Mouse (Mus musculus) heart, adult 2 months (tissue): ENCODE results near the gene Ifi27l2a. TPM values are rescaled to one million over a fixed set of nuclear protein-coding genes. Genes with fewer than 3 reads are reported as not detected.
A peak's percentile ranks its signal among the peaks of the same experiment; 100 is the strongest.
"Not testable (repeated sequence)": the region's sequence is repeated elsewhere in the genome, so short reads cannot be mapped to it uniquely, and the experiment has no call there.

Experiments used
- DNase-seq, 2 experiments: peaks; one replicate each; pipeline ENCODE4 v3.0.0; 2021
- H3K27ac ChIP-seq: fragments of 200-600 bp; 2 replicates; pipeline ENCODE4 v1.8.1; 2022
- H3K27me3 ChIP-seq: fragments of 200-500 bp; 2 replicates; pipeline ENCODE4 v1.6.1; 2012; ENCODE audit warnings: mild to moderate bottlenecking, low read length, inconsistent platforms, mixed read lengths; ENCODE audit not compliant: control insufficient read depth, insufficient read depth
- H3K36me3 ChIP-seq: fragments of 200-500 bp; 2 replicates; pipeline ENCODE4 v1.6.1; 2012; ENCODE audit warnings: low read length, inconsistent platforms; ENCODE audit not compliant: control insufficient read depth, insufficient read depth
- H3K4me1 ChIP-seq: fragments of 200-500 bp; 2 replicates; pipeline ENCODE4 v1.6.1; 2011; ENCODE audit warnings: low read length; ENCODE audit not compliant: control insufficient read depth, insufficient read depth
- H3K4me3 ChIP-seq: fragments of 200-600 bp; 2 replicates; pipeline ENCODE4 v1.8.1; 2022
- H3K79me2 ChIP-seq: fragments of 200-500 bp; replicated peaks from 2 replicates; pipeline ENCODE4 v1.6.1; 2012; ENCODE audit warnings: mild to moderate bottlenecking, inconsistent platforms, low read length, moderate library complexity, mixed read lengths; ENCODE audit not compliant: control insufficient read depth, insufficient read depth
- H3K9ac ChIP-seq: fragments of 200-500 bp; 2 replicates; pipeline ENCODE4 v1.6.1; 2012; ENCODE audit warnings: low read depth, mild to moderate bottlenecking, control low read depth, inconsistent platforms, low read length, mixed read lengths
- CTCF ChIP-seq: fragments of 200-600 bp; IDR thresholded peaks from 2 replicates; pipeline ENCODE4 v1.8.1; 2022; ENCODE audit warnings: antibody characterized with exemption, mild to moderate bottlenecking, moderate library complexity
- EP300 ChIP-seq: fragments of 200-500 bp; IDR thresholded peaks from 2 replicates; pipeline ENCODE4 v1.6.1; 2011; ENCODE audit warnings: low read depth, low read length, control low read depth; ENCODE audit not compliant: insufficient read depth
- POLR2A ChIP-seq: fragments of 200-500 bp; IDR thresholded peaks from 2 replicates; pipeline ENCODE4 v1.6.1; 2011; ENCODE audit warnings: mild to moderate bottlenecking, low read depth, low read length, control low read depth; ENCODE audit not compliant: insufficient read depth
- WGBS: fragments of 180-500 bp; shearing (Covaris S2); methylation state at CpG from one replicate; pipeline ENCODE4 v1.1.7; 2018; 5-methylcytosine and 5-hydroxymethylcytosine counted together
- intact Hi-C: fragments of 180-260 bp; cut with DNase I; formaldehyde crosslinking; loops from one replicate; pipeline ENCODE4 v1.15.1; 2025
- polyA plus RNA-seq: library from polyadenylated mRNA; depleted of rRNA; stranded (reverse); fragments of >200 nt; gene quantifications from 2 replicates; pipeline ENCODE4 v1.2.3, GENCODE M21; 2012
- total RNA-seq, 2 experiments: library from RNA; stranded (reverse); gene quantifications; 2 replicates each; pipeline ENCODE4 v1.2.3; 2021

Ifi27l2a gene
- total and polyA plus RNA-seq, 3 experiments, result 31.8 to 388 (median 43.8) TPM

- Histone ChIP-seq H3K9ac (no peak overlapping the region), H3K79me2 (no peaks in the 10 kb centered on the region), H3K4me1 (no peaks in the 10 kb centered on the region; the same call in 1 of the 2 replicates), H3K4me3 (no peak overlapping the region), H3K27me3 (no peaks in the 10 kb centered on the region), H3K27ac (no peak overlapping the region), H3K36me3 (no peaks in the 10 kb centered on the region)
- WGBS, result 22% methylated on average over 2 of the region's 2 CpGs
- TF ChIP-seq CTCF (no peak), POLR2A (no peak), EP300 (no peak)
- no peak for DNase-seq
- intact Hi-C loops, result loop anchor here (1.0 kb wide), 1 partner anchor 25 kb away; no protein-coding TSS in a partner anchor
These were observed 31.0 kb upstream of the Ifi27l2a start for GRCm38 (mm10) chr12:103474481-103474880.

GRCm38 (mm10) chr12:103457140-103457539, 13.7 kb upstream of the Ifi27l2a start, which contains the start of gene Ifi27l2b:
Gene Ifi27l2b (minus strand): TSS chr12:103457223.
- Histone ChIP-seq H3K4me1 (no peaks in the 10 kb centered on the region), H3K79me2 (no peaks in the 10 kb centered on the region), H3K27ac (no peak within 1 kb of the TSS), H3K4me3 (no peak within 1 kb of the TSS), H3K36me3 (no peaks in the 10 kb centered on the region), H3K9ac (no peak within 1 kb of the TSS), H3K27me3 (no peaks in the 10 kb centered on the region)
- no peak for DNase-seq
- intact Hi-C loops, result no loop called here
- TF ChIP-seq EP300, result no peak
- no peak for TF ChIP-seq POLR2A
- no peak for TF ChIP-seq CTCF
- 36% methylated on average over 3 of the region's 3 CpGs for WGBS

- no CpG with 5 or more reads among the region's 1 CpGs for WGBS
- H3K9ac ChIP-seq, H3K27ac ChIP-seq, H3K36me3 ChIP-seq, H3K4me3 ChIP-seq, DNase-seq, H3K4me1 ChIP-seq, intact Hi-C loops, H3K79me2 ChIP-seq, H3K27me3 ChIP-seq: not testable (repeated sequence)
These were observed 13.2 kb upstream of the Ifi27l2a start for GRCm38 (mm10) chr12:103456727-103457126.

- H3K27ac ChIP-seq, result no peak overlapping the region
- no peaks in the 10 kb centered on the region for H3K36me3 ChIP-seq
- no peak overlapping the region for H3K9ac ChIP-seq
- H3K79me2 ChIP-seq, result no peaks in the 10 kb centered on the region
- TF ChIP-seq POLR2A, result no peak
- TF ChIP-seq EP300, result no peak
- no peak for TF ChIP-seq CTCF
- no peak for DNase-seq
- no peaks in the 10 kb centered on the region for H3K4me1 ChIP-seq
- H3K4me3 ChIP-seq, result no peak overlapping the region
- no peaks in the 10 kb centered on the region for H3K27me3 ChIP-seq
- intact Hi-C loops, result no loop called here
These were observed 9.9 kb upstream of the Ifi27l2a start for GRCm38 (mm10) chr12:103453361-103453760.

- H3K27me3 ChIP-seq, result no peaks in the 10 kb centered on the region
- DNase-seq, result no peak
- H3K9ac ChIP-seq, result no peak overlapping the region
- WGBS, result 82% methylated on average over 3 of the region's 3 CpGs
- no peaks in the 10 kb centered on the region; the same call in 1 of the 2 replicates for H3K4me1 ChIP-seq
- no peaks in the 10 kb centered on the region; the same call in 1 of the 2 replicates for H3K36me3 ChIP-seq
- TF ChIP-seq CTCF, result no peak
- no peak for TF ChIP-seq EP300
- no peak for TF ChIP-seq POLR2A
- intact Hi-C loops, result no loop called here
- H3K4me3 ChIP-seq, result no peak overlapping the region
- no peaks in the 10 kb centered on the region for H3K79me2 ChIP-seq
- H3K27ac ChIP-seq, result no peak overlapping the region
These were observed 1.6 kb upstream of the Ifi27l2a start for GRCm38 (mm10) chr12:103445060-103445459.

GRCm38 (mm10) chr12:103444261-103444660, 781 bp upstream of the Ifi27l2a start:
- intact Hi-C loops, H3K36me3 ChIP-seq, H3K4me3 ChIP-seq, H3K9ac ChIP-seq, H3K4me1 ChIP-seq, H3K27me3 ChIP-seq, H3K79me2 ChIP-seq: not testable (repeated sequence)
- DNase-seq, result peak; percentile 27 to 35
- TF ChIP-seq POLR2A, result 0 out of 2 replicates have a peak, but pooled peaks have one; percentile 31
- 35% methylated on average over 5 of the region's 7 CpGs for WGBS
- peak overlapping the region; percentile 43 for H3K27ac ChIP-seq
